Mouse (Mus musculus) left cerebral cortex, postnatal 25 days (tissue): ENCODE results near the gene Acin1. TPM values are rescaled to one million over a fixed set of nuclear protein-coding genes. Genes with fewer than 3 reads are reported as not detected.

Experiments used
- DNase-seq, 2 experiments: peaks; one replicate each; pipeline ENCODE4 v3.0.0; 2022; ENCODE audit warnings: low spot score in 2 of 2, mixed read lengths in 1 of 2
- intact Hi-C: fragments of 180-260 bp; cut with DNase I; formaldehyde crosslinking; loops from one replicate; pipeline ENCODE4 v1.15.1; 2025
- total RNA-seq, 2 experiments: library from RNA; stranded (reverse); gene quantifications; 2 replicates each; pipeline ENCODE4 v1.2.3; 2021

Acin1 gene
- total RNA-seq, 2 experiments from 2014 or later, result 180 to 192 TPM

DNA sequence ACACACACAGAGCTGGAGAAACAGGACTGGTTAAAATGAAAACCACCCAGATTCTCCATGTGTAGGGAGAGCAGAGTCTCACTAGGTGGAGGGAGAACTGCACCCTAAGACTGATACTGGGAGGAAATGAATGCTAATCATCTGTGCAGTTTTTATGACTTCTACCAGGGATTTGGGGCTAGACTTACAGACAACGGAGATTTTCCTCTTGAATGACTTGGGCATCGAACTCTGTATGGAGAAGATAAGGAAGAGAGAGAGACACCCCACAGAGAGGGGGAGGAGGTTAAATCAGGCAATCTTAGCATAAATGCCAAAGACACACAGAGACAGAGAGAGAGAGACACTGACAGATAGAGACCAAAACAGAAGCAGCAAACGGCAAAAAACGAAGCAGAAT lies 38.8 kb downstream of the Acin1 start:
- intact Hi-C loops, result no loop called here
- no peak for DNase-seq

DNA sequence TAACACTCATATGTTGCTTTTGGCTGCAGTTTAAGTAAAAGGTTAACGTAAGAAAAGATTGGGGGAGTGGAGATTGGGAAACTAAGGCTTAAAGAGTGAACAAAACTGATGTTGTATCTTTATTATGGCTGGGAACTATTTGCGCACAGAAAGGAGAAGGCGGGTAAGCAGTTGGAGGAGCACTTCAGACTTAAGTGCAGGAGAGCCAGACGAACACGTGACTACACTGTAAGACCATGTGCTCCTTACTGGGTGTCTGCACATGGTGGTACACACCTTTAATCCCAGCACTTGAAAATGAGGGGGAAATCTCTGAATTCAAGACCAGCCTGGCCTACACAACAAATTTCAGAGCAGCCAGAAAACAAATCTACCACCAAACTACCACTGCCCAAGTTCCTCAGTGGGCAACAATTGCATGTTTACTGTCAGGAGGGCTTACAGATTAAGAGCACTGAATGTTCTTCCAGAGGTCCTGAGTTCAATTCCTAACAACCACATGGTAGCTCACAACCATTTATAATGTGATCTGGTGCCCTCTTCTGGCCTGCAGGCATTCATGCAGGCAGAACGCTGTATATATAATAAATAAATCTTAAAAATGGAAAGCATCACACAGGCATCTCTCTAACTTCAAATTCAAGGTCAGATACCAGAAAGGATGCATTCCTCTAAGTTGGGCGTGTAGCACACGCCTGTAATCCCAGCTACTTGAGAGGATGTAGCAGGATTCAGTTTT lies 39.7 kb downstream of the Acin1 start:
- intact Hi-C loops, result no loop called here
- DNase-seq, result no peak

GRCm38 (mm10) chr14:54646455-54646854 lies 40.3 kb downstream of the Acin1 start:
- intact Hi-C loops, result no loop called here
- DNase-seq, result no peak

DNA sequence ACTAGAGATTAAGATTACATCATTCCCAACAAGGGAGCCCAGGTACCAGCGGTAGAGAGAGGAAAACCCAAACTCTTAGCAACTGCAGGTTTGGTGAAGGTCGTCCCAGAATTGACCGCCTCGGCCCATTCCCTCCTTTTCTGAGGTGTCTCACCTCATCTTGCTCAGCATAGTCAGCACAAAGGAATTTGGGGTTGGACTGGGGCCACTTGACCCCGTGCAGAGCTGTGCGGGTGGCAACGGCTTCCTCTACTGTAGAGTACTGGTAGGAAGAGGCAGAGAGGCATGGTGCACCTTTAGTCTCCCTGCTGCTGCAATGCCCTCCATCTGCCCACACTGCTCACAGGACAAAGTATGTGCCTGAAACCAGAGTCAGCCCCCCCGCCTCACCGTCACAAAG lies 42.4 kb downstream of the Acin1 start:
- intact Hi-C loops, result loop anchor here (5.0 kb wide), 1 partner anchor 417 kb away; no protein-coding TSS in a partner anchor
- no peak for DNase-seq

GRCm38 (mm10) chr14:54643011-54643410 lies 43.7 kb downstream of the Acin1 start:
- intact Hi-C loops, result loop anchor here (5.0 kb wide), 1 partner anchor 416 kb away; no protein-coding TSS in a partner anchor
- DNase-seq, result no peak

DNA sequence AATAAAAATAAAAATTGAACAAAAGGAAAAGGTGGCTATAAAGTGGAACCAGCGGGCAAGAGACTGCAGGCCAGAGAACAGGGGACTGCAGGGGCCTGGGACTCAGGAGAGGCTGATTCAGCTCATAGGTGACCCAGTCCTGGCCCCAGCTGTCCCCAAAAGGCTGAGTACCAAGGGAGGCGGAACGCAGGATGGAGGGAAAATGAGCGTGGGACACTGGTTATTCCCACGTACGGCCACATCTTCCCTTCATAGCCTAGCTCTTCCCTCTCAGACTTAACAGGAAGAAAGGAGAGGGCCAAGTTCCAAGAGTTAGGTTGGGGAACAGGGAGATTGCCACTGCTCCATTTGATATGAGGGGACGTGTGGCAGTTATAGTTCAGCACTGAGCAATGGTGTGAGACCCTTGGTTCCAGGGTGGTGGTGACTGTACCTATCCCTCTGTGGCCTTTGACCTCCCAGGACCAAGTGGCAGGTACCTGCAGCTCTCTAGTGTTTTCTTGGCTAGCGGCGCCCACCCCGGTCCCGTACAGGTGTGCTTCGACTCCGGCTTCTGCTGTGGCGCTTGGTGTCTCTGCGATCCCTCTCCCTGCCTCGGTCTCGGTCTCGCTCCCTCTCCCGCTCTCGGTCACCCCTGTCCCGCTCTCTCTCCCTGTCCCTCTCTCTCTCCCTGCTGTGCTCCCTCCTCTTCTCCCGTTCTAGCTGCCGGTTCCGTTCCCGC lies 44.3 kb downstream of the Acin1 start:
- no peak for DNase-seq
- intact Hi-C loops, result loop anchor here (5.0 kb wide), 1 partner anchor 415 kb away; no protein-coding TSS in a partner anchor

- intact Hi-C loops, result loop anchor here (1.0 to 5.0 kb wide), 5 partner anchors 59 to 583 kb away; partner anchors contain the start of gene Prmt5
- DNase-seq, result peak; percentile 87 to 89
Measured at GRCm38 (mm10) chr14:54641305-54641969, 45.3 kb downstream of the Acin1 start, which contains the start of gene Cdh24. Cdh24 (minus strand) TSS chr14:54641364.

DNA sequence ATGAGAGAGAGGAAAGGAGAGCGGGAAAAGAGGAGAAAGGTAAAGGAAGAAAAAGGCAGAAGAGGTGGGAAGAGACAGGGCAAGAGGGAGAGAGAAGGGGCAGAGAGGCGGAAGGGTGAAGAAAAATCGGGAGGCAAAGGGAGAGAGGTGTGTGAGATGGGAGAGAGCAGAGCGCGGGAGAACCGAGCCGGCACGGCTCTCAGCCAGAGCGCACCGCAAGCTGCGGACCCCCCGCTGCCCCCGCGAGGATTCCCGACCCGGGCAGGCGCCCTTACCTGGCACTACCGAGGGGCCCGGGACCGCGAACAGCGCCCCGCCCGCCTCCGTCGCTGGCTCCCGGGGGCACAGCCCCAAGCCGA lies 45.8 kb downstream of the Acin1 start, which contains the start of gene Gm17606:
Gm17606 (plus strand) TSS at position 7 of the 359 bp plus-strand sequence.
- intact Hi-C loops, result loop anchor here (1.0 to 5.0 kb wide), 5 partner anchors 58 to 582 kb away; partner anchors contain the start of gene Prmt5
- no peak for DNase-seq

DNA sequence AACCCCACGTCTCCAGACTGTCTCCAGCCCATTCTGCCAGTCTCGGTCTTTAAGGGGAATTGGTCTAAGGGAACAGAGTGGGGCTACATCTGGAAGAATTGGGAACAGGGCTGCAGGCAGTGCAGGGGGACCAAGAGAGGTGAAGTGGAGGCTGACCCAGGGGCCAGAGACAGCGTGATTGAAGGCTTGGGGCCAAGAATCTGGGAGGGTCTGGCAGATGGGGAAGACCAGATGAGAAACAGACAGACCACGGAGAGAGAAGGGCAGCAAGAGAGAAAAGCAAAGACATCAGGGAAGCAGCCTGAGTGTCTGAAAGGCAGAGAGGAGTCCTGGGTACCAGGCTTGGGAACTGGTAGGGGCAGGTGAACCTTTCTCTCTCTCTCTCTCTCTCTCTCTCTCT lies 46.6 kb downstream of the Acin1 start:
- no peak for DNase-seq
- intact Hi-C loops, result loop anchor here (2.0 to 5.0 kb wide), 4 partner anchors 57 to 581 kb away; partner anchors contain the start of gene Prmt5

DNA sequence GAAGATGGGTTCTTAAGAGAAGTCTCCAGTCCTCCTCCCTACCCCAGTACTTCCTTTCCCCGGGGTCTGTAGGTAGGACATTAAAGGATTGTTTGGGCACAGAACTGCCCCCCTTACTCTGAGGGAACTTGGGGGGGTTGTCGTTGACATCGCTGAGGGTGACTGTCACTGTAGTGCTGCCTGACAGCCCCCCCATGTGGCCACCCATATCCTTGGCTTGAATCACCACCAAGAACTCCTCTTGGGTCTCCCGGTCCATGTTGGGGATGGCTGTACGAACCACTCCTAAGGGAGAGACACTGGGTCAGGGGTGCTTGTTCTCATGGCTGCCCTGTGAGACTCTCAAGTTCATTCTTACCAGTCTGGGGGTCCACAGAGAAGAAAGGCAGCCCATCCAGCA lies 48.5 kb downstream of the Acin1 start:
- intact Hi-C loops, result no loop called here
- peak in 1 of 2 experiments; percentile 49 for DNase-seq

DNA sequence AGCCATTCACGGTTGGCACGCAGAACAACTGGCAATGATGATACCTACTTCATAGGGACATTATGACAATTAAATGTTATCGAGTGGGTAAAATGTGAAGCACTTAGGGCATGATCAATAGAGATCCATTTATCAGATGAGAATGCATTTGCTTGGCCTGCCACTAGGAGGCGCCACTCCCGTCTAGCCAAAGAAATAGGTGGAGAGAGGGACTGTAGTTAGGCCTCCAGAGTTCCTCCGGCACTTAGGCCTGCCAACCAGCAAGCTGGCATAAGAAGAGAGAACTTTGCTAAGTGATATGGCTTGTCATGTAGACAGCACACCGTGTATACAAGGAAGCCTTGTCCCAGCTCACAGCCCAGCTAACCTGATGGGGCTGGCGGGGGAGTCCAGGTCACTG lies 49.8 kb downstream of the Acin1 start:
- no peak for DNase-seq
- intact Hi-C loops, result loop anchor here (1.0 kb wide), 1 partner anchor 68 kb away; no protein-coding TSS in a partner anchor

DNA sequence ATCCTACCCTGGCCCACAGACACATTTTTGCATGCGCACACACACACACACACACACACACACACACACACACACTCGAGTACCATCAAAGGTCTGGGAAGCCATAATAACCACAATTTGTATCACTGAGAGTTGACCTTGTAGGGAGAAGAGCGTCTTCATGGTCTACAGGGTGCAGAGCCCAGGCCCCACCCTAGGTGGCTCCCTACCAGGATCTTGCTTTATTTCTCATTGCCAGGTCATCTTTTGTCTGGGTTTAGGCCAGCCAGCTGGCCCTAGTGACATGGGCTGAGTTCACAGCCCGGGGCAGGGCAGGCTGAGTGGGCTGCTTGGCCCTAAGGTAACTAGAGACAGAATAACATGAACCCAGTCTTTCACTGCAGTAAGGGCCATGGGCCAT lies 52.5 kb downstream of the Acin1 start:
- intact Hi-C loops, result no loop called here
- DNase-seq, result no peak

- DNase-seq, result no peak
- intact Hi-C loops, result no loop called here
Measured at GRCm38 (mm10) chr14:54632252-54632651, 54.5 kb downstream of the Acin1 start.

GRCm38 (mm10) chr14:54631240-54631599 lies 55.5 kb downstream of the Acin1 start:
- DNase-seq, result no peak
- intact Hi-C loops, result no loop called here

GRCm38 (mm10) chr14:54630583-54631239 lies 56.0 kb downstream of the Acin1 start:
- intact Hi-C loops, result no loop called here
- DNase-seq, result no peak

DNA sequence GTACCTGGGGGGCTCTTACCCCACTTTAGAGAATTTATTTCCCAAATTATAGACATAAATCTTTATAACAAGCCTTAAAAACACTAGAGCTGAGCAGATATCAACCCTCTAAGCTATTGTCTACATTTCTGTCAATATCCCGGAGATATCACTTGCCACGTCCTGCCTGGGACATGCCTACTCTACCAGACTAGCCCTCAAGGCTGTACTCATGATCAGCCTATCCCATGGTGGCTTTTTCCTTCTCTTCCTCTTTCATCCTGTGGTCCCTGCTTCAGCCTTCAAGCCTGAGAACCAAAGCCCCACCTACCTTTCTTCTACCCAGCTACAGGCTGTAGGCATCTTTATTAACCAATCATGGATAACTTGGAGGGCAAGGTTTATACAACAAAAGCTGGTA lies 56.9 kb downstream of the Acin1 start:
- no peak for DNase-seq
- intact Hi-C loops, result no loop called here

- no peak for DNase-seq
- intact Hi-C loops, result no loop called here
Measured at GRCm38 (mm10) chr14:54628103-54628502, 58.6 kb downstream of the Acin1 start.

- intact Hi-C loops, result no loop called here
- DNase-seq, result no peak
Measured at GRCm38 (mm10) chr14:54624976-54625375, 61.8 kb downstream of the Acin1 start.

DNA sequence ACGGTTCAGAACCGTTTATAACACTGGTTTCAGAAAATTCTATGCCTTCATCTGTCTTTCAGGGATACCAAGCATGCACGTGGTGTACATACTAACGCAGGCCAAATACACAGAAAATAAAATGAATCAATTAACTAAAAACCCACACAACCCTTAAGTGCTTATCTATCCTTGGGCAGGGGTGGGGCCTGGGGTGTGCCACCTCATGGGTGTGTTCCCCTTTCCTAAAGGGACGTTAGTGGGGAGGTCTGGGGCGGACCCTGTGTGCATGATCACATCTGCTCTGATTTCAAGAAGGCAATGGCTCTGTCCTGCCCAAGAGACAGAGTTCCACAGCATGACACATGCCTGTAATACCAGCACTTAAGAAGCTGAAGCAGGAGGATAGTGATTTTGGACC lies 63.4 kb downstream of the Acin1 start:
- intact Hi-C loops, result no loop called here
- no peak for DNase-seq

DNA sequence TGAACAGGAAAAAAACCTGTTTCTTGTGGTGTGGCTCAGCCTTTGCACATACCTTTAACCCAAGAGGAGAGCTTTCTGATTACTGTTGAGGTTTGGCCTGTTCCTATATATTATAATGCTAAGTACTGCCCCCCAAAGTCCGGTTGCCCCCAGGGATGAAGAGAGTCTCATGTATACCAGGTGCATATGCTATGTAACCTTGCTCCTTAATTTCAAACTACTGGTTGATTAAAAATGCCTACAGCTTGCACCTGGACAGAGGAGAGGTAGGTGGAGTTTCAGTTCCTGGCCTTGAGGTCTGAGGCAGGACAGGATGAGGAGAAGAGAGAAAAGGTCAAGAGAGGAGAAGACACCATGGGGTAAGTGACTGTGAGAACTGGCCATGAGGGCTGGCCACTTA lies 65.6 kb downstream of the Acin1 start, which contains the start of gene Psmb11:
Psmb11 (plus strand) TSS at position 301 of the 400 bp plus-strand sequence.
- intact Hi-C loops, result no loop called here
- no peak for DNase-seq
